Mouse (Mus musculus) central nervous system, embryonic 11.5 days (tissue): Measurements from ENCODE around the gene Cass4. TPM values are rescaled to one million over a fixed set of nuclear protein-coding genes. Genes with fewer than 3 reads are reported as not detected.

Experiments
- polyA plus RNA-seq: library from polyadenylated mRNA; depleted of rRNA; stranded (reverse); fragments of >200 nt; gene quantifications from 2 replicates; pipeline ENCODE4 v1.2.3, GENCODE M21; 2012; rRNA removed

Cass4 gene
- 0.10 and 0.19 TPM in 2 replicates for polyA plus RNA-seq

DNA sequence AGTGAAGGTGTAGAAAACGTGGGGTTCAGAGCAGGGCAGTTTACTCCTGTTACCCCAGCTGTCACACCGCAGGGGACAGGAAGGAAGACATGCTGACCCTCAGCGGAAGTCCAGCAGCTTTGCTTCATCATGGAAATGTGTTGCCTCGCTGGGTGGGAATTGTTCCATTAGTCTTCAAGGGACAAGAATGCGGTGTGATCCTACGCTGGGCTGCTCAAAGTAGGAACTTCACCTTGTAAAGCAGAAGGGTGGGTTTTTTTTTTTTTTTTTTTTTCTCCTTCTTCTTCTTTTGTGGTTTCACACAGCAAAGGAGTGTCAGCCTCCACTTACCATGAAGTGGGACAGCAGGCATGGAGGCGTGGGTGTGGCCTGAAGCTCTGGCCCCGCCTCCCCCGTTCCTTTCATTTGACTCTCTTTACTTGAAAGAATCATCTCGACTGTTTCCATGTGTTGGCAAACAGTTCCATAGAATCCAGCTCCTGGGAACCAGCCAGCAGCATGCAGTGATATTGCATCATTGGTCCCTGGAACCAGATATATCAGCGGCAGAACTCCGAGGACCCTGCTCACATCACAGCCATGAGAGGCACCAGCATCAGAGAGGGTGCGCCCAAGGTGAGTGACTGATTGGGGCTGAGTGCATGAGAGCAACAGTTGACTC lies at the start of gene Cass4:
Gene Cass4, plus strand, starts transcription at position 404 of the 661 bp plus-strand sequence.

DNA sequence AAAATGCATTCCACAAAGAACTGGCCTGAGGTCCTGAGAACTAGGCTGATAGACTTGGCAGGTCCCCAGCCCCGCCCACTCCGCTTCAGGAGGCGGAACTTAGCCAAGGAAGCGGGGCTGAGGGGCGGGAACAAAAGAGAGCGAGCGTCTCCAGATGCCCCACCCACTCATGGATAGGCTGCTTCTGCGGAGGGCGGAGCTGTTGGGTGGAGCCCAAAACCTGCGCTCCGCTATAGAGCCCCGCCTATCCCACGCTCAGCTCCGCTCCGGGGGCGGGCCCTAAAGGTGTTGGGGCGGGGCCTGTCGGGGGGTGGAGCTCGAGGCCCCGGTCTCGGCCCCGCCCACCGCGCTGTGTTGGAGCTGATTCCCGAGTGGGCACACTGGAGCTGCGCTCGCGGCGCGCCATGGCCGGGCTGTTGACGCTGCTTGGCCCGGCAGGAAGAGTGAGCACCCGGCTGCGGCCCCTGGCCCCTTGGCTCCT lies 48.3 kb upstream of the Cass4 start, which contains the start of gene Fam210b:
Gene Fam210b, plus strand, starts transcription at position 308 of the 481 bp plus-strand sequence.

GRCm38 (mm10) chr2:172370411-172371223 lies 23.0 kb upstream of the Cass4 start, which contains the start of the genes Aurka and Cstf1:
Gene Aurka, minus strand, starts transcription at chr2:172370535.
Gene Cstf1, plus strand, starts transcription at chr2:172370681.

GRCm38 (mm10) chr2:172439843-172440639 lies 46.4 kb downstream of the Cass4 start, which contains the start of gene Rtf2:
Gene Rtf2, plus strand, starts transcription at chr2:172440556.

GRCm38 (mm10) chr2:172458496-172458895 lies 64.9 kb downstream of the Cass4 start, which contains the start of gene Gcnt7:
Gene Gcnt7, minus strand, starts transcription at chr2:172458596.

GRCm38 (mm10) chr2:172472318-172472717 lies 78.7 kb downstream of the Cass4 start, which contains the start of gene Fam209:
Gene Fam209, plus strand, starts transcription at chr2:172472520.

Other genes starting within 250 kb of the Cass4 start
- gene Mc3r, start 145.3 kb upstream of the Cass4 start, polyA plus RNA-seq: 0.04 and 0.05 TPM in 2 replicates
- 12.0 and 18.0 TPM in 2 replicates for gene Fam210b, start 48.2 kb upstream of the Cass4 start, polyA plus RNA-seq
- gene Aurka, start 23.3 kb upstream of the Cass4 start, polyA plus RNA-seq: 83.4 and 91.8 TPM in 2 replicates
- 35.0 and 53.7 TPM in 2 replicates for gene Cstf1, start 23.1 kb upstream of the Cass4 start, polyA plus RNA-seq
- 58.8 and 101 TPM in 2 replicates for gene Rtf2, start 46.8 kb downstream of the Cass4 start, polyA plus RNA-seq
- not detected in 2 replicates for gene Gcnt7, start 64.8 kb downstream of the Cass4 start, polyA plus RNA-seq
- gene Fam209, start 78.7 kb downstream of the Cass4 start, polyA plus RNA-seq: 0.68 and 0.71 TPM in 2 replicates
- 8.9 and 10.8 TPM in 2 replicates for gene Tfap2c, start 155.8 kb downstream of the Cass4 start, polyA plus RNA-seq